12 mouse cellular contexts compared by ENCODE assay signal in genomic region chr7:65802806-65803205, GRCm38 (mm10). TPM values are rescaled to one million over a fixed set of nuclear protein-coding genes. Genes with fewer than 3 reads are reported as not detected.
DNase-seq lines count a peak whose midpoint lies in the region; ATAC-seq and TF ChIP-seq lines count a peak whose summit lies in the region.
"Had no signal": no experiment of that assay in that cellular context is flagged by ENCODE, and none has a peak within 500 bp of the region (broad histone marks: within the 10 kb centered on the region; RNA-seq: fewer than 3 reads in every experiment).

No protein-coding gene starts in this region.

- peak; percentile 76; the same call in 1 of the 2 replicates for TF ChIP-seq EP300 in liver, postnatal 0 days (IDR thresholded peaks at IDR 0.05; ENCODE audit: low read depth)

- 0 out of 2 replicates have a peak overlapping the region, but pooled peaks have one; percentile 13 for H3K9ac ChIP-seq in liver, postnatal 0 days (replicated peaks)

- intact Hi-C loops in heart, postnatal 14 days (cut with DNase I), result no loop called here

- DNase-seq in adrenal gland, adult 2 months, result peak; percentile 63
- DNase-seq in adrenal gland, postnatal 4 days (ENCODE audit: low spot score in 2 of 2), result no peak
- peak; percentile 21 to 34 for DNase-seq in adrenal gland, postnatal 36 days
- DNase-seq in liver, postnatal 0 days, result peak; percentile 70
- DNase-seq in heart, postnatal 14 days, result no peak
- DNase-seq in B cell, adult 2 months, result no peak
- DNase-seq: cerebellum, postnatal 25 days; right cerebral cortex, adult 18-20 months; thymus, adult 2 months had no signal

- no peak overlapping the region for H3ac ChIP-seq in myocyte (ENCODE audit: control insufficient read depth, insufficient read length)

- TF ChIP-seq POLR2A in myocyte (IDR thresholded peaks at IDR 0.05; ENCODE audit: insufficient read length, low read depth), result no peak

- TF ChIP-seq CTCF in liver, postnatal 0 days (IDR thresholded peaks at IDR 0.05; ENCODE audit: low read depth), result no peak

- peak overlapping the region; percentile 90 for H3K27ac ChIP-seq in liver, postnatal 0 days (ENCODE audit: low read depth)

- 51% methylated on average over 8 of the region's 8 CpGs for WGBS in liver, postnatal 0 days (ENCODE audit: insufficient replicate concordance)

- no peaks in the 10 kb centered on the region for H3K27me3 ChIP-seq in liver, postnatal 0 days (ENCODE audit: insufficient read depth, low read length)
- H3K27me3 ChIP-seq in myocyte (ENCODE audit: control insufficient read depth, insufficient read depth, insufficient read length), result no peaks in the 10 kb centered on the region

- H3K79me2 ChIP-seq in myocyte (ENCODE audit: control insufficient read depth, insufficient read depth), result no peaks in the 10 kb centered on the region

- H3K4me2 ChIP-seq in liver, postnatal 0 days (ENCODE audit: low read depth, low read length), result no peak overlapping the region
- H3K4me2 ChIP-seq in myocyte (ENCODE audit: low read depth), result peak overlapping the region; percentile 39

- H3K4me1 ChIP-seq in liver, postnatal 0 days (ENCODE audit: insufficient read depth), result 0 out of 2 replicates have a peak, but pooled peaks cover 9% of the 10 kb centered on the region

- peak; percentile 88 for ATAC-seq in liver, postnatal 0 days
- ATAC-seq in monocyte, adult 5-6 weeks (replicated peaks; ENCODE audit: insufficient number of reproducible peaks, low FRiP score, low TSS enrichment, poor library complexity, severe bottlenecking), result no peak

- H3K9me3 ChIP-seq in liver, postnatal 0 days (ENCODE audit: low read length), result no peaks in the 10 kb centered on the region
- H3K9me3 ChIP-seq: hindbrain, embryonic 10.5 days had no signal

- no peak overlapping the region for H3K4me3 ChIP-seq in liver, postnatal 0 days (ENCODE audit: low read depth, low read length)
- H3K4me3 ChIP-seq in myocyte, result no peak overlapping the region
- H3K4me3 ChIP-seq: hindbrain, embryonic 10.5 days had no signal

- no peaks in the 10 kb centered on the region for H3K36me3 ChIP-seq in liver, postnatal 0 days (replicated peaks; ENCODE audit: insufficient read depth, low read length)
- no peaks in the 10 kb centered on the region for H3K36me3 ChIP-seq in myocyte (ENCODE audit: control insufficient read depth, insufficient read depth)
- H3K36me3 ChIP-seq: hindbrain, embryonic 10.5 days had no signal

TF ChIP-seq in myocyte, 11 proteins besides CTCF, POLR2A, EP300 and RAD21:
- TF ChIP-seq USF1 (IDR thresholded peaks at IDR 0.05; ENCODE audit: low read depth) (peak; percentile 54), E2F4 (IDR thresholded peaks at IDR 0.05; ENCODE audit: insufficient read depth) (no peak), MYOG (IDR thresholded peaks at IDR 0.05; ENCODE audit: control insufficient read depth in 1 of 3, insufficient read depth in 1 of 3, insufficient read length in 2 of 3, low read depth in 2 of 3) (peak in 1 of 3 experiments; percentile 67), TCF12 (IDR thresholded peaks at IDR 0.05; ENCODE audit: insufficient read depth, poor library complexity, severe bottlenecking) (peak; percentile 53), CEBPB (IDR thresholded peaks at IDR 0.05; ENCODE audit: insufficient read depth, poor library complexity, severe bottlenecking) (peak; percentile 88)

RNA-seq across cellular contexts. Expression of gene Pcsk6, which starts 58.7 kb away (rescaled TPM):
- 10 to 100 TPM; 23.0 to 34.8 TPM for total RNA-seq in adrenal gland, adult 2 months (2021)
- polyA plus RNA-seq in adrenal gland, adult 2 months (2012; rRNA removed), result 7.0 and 9.8 TPM in 2 replicates
- 10 to 100 TPM; 15.9 to 18.9 TPM for total RNA-seq in adrenal gland, postnatal 4 days (2021)
- total RNA-seq in adrenal gland, postnatal 36 days (2021), result 10 to 100 TPM; 19.6 to 20.5 TPM
- 3.6 and 4.7 TPM in 2 replicates for polyA plus RNA-seq in liver, postnatal 0 days (2015; fragmentation: Nextera tagmentation; extraction: Ambion mirVana)
- polyA plus RNA-seq in myocyte (2012; fragmentation: generic; extraction: Trizol), result 0.04 TPM
- not detected in 3 replicates for total RNA-seq in monocyte, adult 5-6 weeks (2017)
- total RNA-seq in heart, postnatal 14 days (2021), result 10 to 100 TPM; 62.8 to 69.7 TPM

Comparison
In these comparisons a context has a peak if more than half of its experiments do, and no peak if none do; other contexts are left out.
1. DNase-seq: peak in adrenal gland, adult 2 months (single experiment), adrenal gland, postnatal 36 days (2 of 2) and liver, postnatal 0 days (single experiment); none in adrenal gland, postnatal 4 days (0 of 2), heart, postnatal 14 days (0 of 2) and B cell, adult 2 months (0 of 2).
2. RNA of gene Pcsk6, which starts 58.7 kb away (total RNA-seq): 62.8 to 69.7 TPM in heart, postnatal 14 days, 23.0 to 34.8 TPM in adrenal gland, adult 2 months, 19.6 to 20.5 TPM in adrenal gland, postnatal 36 days and 15.9 to 18.9 TPM in adrenal gland, postnatal 4 days; not detected in monocyte, adult 5-6 weeks; every median in the first group is over 10 times any median in the second.